In the genomic region with DNA sequence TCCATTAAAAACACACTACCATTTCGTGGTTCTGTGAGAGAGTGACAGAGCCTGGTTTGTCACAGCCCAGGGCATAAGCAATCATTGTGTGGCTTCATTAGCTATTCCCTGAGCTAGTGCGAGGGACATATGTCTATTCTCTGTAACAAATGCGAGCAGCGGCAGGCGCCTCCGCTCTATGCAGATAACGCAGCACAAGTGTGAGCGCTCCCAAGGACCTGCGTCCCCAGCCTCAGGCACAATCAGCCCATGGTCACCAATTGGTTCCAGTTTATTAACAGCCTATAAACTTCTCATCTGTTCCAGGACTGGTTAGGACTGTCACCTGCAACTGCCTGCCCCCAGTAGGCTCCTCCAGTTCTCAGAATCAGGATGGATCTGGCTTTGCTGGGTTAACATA, we compare ENCODE assay signal across 27 mouse cellular contexts. TPM values are rescaled to one million over a fixed set of nuclear protein-coding genes. Genes with fewer than 3 reads are reported as not detected.
A peak's percentile ranks its signal among the peaks of the same experiment; 100 is the strongest.
DNase-seq lines count a peak whose midpoint lies in the region; ATAC-seq and TF ChIP-seq lines count a peak whose summit lies in the region.
"Had no signal": no experiment of that assay in that cellular context is flagged by ENCODE, and none has a peak within 500 bp of the region (broad histone marks: within the 10 kb centered on the region; RNA-seq: fewer than 3 reads in every experiment).

No protein-coding gene starts in this region.

- WGBS in midbrain, embryonic 12.5 days: 29% methylated on average over 9 of the region's 9 CpGs
- 11% methylated on average over 9 of the region's 9 CpGs for WGBS in midbrain, embryonic 16.5 days
- 25% methylated on average over 9 of the region's 9 CpGs for WGBS in forebrain, embryonic 14.5 days
- 20% methylated on average over 9 of the region's 9 CpGs for WGBS in hindbrain, postnatal 0 days

- no peak overlapping the region for H3K9ac ChIP-seq in midbrain, embryonic 12.5 days (replicated peaks)
- no peak overlapping the region for H3K9ac ChIP-seq in midbrain, embryonic 16.5 days (ENCODE audit: low read depth, low read length)
- H3K9ac ChIP-seq in forebrain, embryonic 14.5 days (ENCODE audit: low read length): no peak overlapping the region
- no peak overlapping the region for H3K9ac ChIP-seq in hindbrain, postnatal 0 days (replicated peaks; ENCODE audit: low read length)
- H3K9ac ChIP-seq: kidney, embryonic 15.5 days; limb, embryonic 13.5 days; liver, embryonic 13.5 days; lung, embryonic 14.5 days; stomach, embryonic 15.5 days had no signal

- DNase-seq in embryo, embryonic 10.5 days (ENCODE audit: low spot score): peak; percentile 29
- DNase-seq in embryo, embryonic 10 days (ENCODE audit: low spot score): no peak
- peak; percentile 53 for DNase-seq in forebrain, embryonic 14.5 days (ENCODE audit: low spot score)
- DNase-seq in hindbrain, postnatal 0 days (ENCODE audit: low spot score): peak; percentile 48
- no peak for DNase-seq in gastrocnemius, adult 8-10 months (ENCODE audit: low spot score in 2 of 2)
- DNase-seq in right cerebral cortex, adult 2 months (ENCODE audit: low spot score in 2 of 2): no peak
- DNase-seq: adrenal gland, postnatal 10 days; cerebellum, adult 11-12 months; cerebellum, postnatal 25 days; gastrocnemius, postnatal 25 days; heart, adult 2 months; liver, embryonic 13.5 days; lung, embryonic 14.5 days; lung, postnatal 36 days; thymus, adult 18-20 months had no signal

- no peak overlapping the region for H3K4me3 ChIP-seq in midbrain, embryonic 12.5 days
- no peak overlapping the region for H3K4me3 ChIP-seq in midbrain, embryonic 16.5 days (ENCODE audit: low read depth, low read length)
- H3K4me3 ChIP-seq in forebrain, embryonic 14.5 days (ENCODE audit: low read depth, low read length): no peak overlapping the region
- no peak overlapping the region for H3K4me3 ChIP-seq in hindbrain, postnatal 0 days (ENCODE audit: low read length)
- H3K4me3 ChIP-seq: erythroblast, embryonic 14.5 days; heart, adult 2 months; kidney, embryonic 15.5 days; limb, embryonic 13.5 days; liver, embryonic 13.5 days; stomach, embryonic 15.5 days had no signal

- H3K27me3 ChIP-seq in midbrain, embryonic 12.5 days: peaks cover 51% of the 10 kb centered on the region
- H3K27me3 ChIP-seq in midbrain, embryonic 16.5 days (ENCODE audit: control insufficient read depth, insufficient read depth, low read depth, low read length): peaks cover 11% of the 10 kb centered on the region
- H3K27me3 ChIP-seq in forebrain, embryonic 14.5 days (replicated peaks; ENCODE audit: control insufficient read depth, insufficient read depth, low read length): peaks cover 12% of the 10 kb centered on the region; the same call in 1 of the 2 replicates
- H3K27me3 ChIP-seq in hindbrain, postnatal 0 days (ENCODE audit: insufficient read depth, low read length): peaks cover 27% of the 10 kb centered on the region

- no peak overlapping the region; the same call in 1 of the 2 replicates for H3K27ac ChIP-seq in midbrain, embryonic 12.5 days (replicated peaks)
- H3K27ac ChIP-seq in midbrain, embryonic 16.5 days (ENCODE audit: low read length): no peak overlapping the region
- H3K27ac ChIP-seq in forebrain, embryonic 14.5 days (ENCODE audit: low read depth, low read length): no peak overlapping the region
- no peak overlapping the region for H3K27ac ChIP-seq in hindbrain, postnatal 0 days
- H3K27ac ChIP-seq: heart, adult 2 months; kidney, embryonic 15.5 days; limb, embryonic 13.5 days; liver, embryonic 13.5 days; stomach, embryonic 15.5 days had no signal

- no peak for TF ChIP-seq CTCF in hindbrain, postnatal 0 days (IDR thresholded peaks at IDR 0.05; ENCODE audit: low read depth)

- H3K36me3 ChIP-seq in midbrain, embryonic 12.5 days: no peaks in the 10 kb centered on the region
- H3K36me3 ChIP-seq in midbrain, embryonic 16.5 days (ENCODE audit: control insufficient read depth, insufficient read depth, low read length): no peaks in the 10 kb centered on the region
- no peaks in the 10 kb centered on the region for H3K36me3 ChIP-seq in forebrain, embryonic 14.5 days (ENCODE audit: control insufficient read depth, insufficient read depth, low read length)
- no peaks in the 10 kb centered on the region for H3K36me3 ChIP-seq in hindbrain, postnatal 0 days (ENCODE audit: insufficient read depth, low read length)
- H3K36me3 ChIP-seq: kidney, embryonic 15.5 days; limb, embryonic 13.5 days; liver, embryonic 13.5 days; stomach, embryonic 15.5 days had no signal

- H3K4me2 ChIP-seq in midbrain, embryonic 12.5 days (replicated peaks): no peak overlapping the region
- H3K4me2 ChIP-seq in midbrain, embryonic 16.5 days (ENCODE audit: low read length): no peak overlapping the region
- no peak overlapping the region for H3K4me2 ChIP-seq in forebrain, embryonic 14.5 days (ENCODE audit: low read length)
- no peak overlapping the region for H3K4me2 ChIP-seq in hindbrain, postnatal 0 days (ENCODE audit: low read depth, low read length)
- H3K4me2 ChIP-seq: kidney, embryonic 15.5 days; limb, embryonic 13.5 days; liver, embryonic 13.5 days; lung, embryonic 14.5 days; stomach, embryonic 15.5 days had no signal

- H3K4me1 ChIP-seq in midbrain, embryonic 12.5 days: peaks cover 5% of the 10 kb centered on the region
- no peaks in the 10 kb centered on the region for H3K4me1 ChIP-seq in midbrain, embryonic 16.5 days (ENCODE audit: control insufficient read depth, insufficient read depth, low read length)
- peaks cover 2% of the 10 kb centered on the region; the same call in 1 of the 2 replicates for H3K4me1 ChIP-seq in forebrain, embryonic 14.5 days (ENCODE audit: control insufficient read depth, insufficient read depth, low read length)
- H3K4me1 ChIP-seq in hindbrain, postnatal 0 days (ENCODE audit: insufficient read depth, low read length): no peaks in the 10 kb centered on the region
- H3K4me1 ChIP-seq: kidney, embryonic 15.5 days; limb, embryonic 13.5 days; liver, embryonic 13.5 days; stomach, embryonic 15.5 days had no signal

- H3K9me3 ChIP-seq in midbrain, embryonic 12.5 days: no peaks in the 10 kb centered on the region
- no peaks in the 10 kb centered on the region for H3K9me3 ChIP-seq in midbrain, embryonic 16.5 days (replicated peaks; ENCODE audit: control insufficient read depth, low read length, poor library complexity, severe bottlenecking)
- no peaks in the 10 kb centered on the region for H3K9me3 ChIP-seq in forebrain, embryonic 14.5 days (replicated peaks; ENCODE audit: control insufficient read depth, low read length)
- H3K9me3 ChIP-seq in hindbrain, postnatal 0 days (ENCODE audit: low read length): no peaks in the 10 kb centered on the region
- H3K9me3 ChIP-seq: kidney, embryonic 15.5 days; limb, embryonic 13.5 days; liver, embryonic 13.5 days; stomach, embryonic 15.5 days had no signal

- ATAC-seq in midbrain, embryonic 12.5 days (ENCODE audit: low FRiP score, low read depth): peak; percentile 94
- no peak for ATAC-seq in midbrain, embryonic 16.5 days
- ATAC-seq in forebrain, embryonic 14.5 days: peak; percentile 48; the same call in 1 of the 2 replicates
- peak; percentile 59; the same call in 1 of the 2 replicates for ATAC-seq in hindbrain, postnatal 0 days
- ATAC-seq: CD4-positive, CD25-positive, alpha-beta regulatory T cell, adult 4 months; intestine, embryonic 16.5 days; Patski had no signal

RNA-seq across cellular contexts. Expression of gene Olig2, which starts 21.0 kb away (rescaled TPM):
- polyA plus RNA-seq in midbrain, embryonic 12.5 days (2016; fragmentation: Nextera tagmentation; extraction: Ambion mirVana): 5.9 and 11.3 TPM in 2 replicates
- 8.5 and 9.9 TPM in 2 replicates for polyA plus RNA-seq in midbrain, embryonic 16.5 days (2015; fragmentation: Nextera tagmentation; extraction: Ambion mirVana)
- polyA plus RNA-seq in forebrain, embryonic 14.5 days (2014; fragmentation: Nextera tagmentation; extraction: Ambion mirVana): 5.2 and 6.3 TPM in 2 replicates
- 58.7 and 66.3 TPM in 2 replicates for total RNA-seq in hindbrain, postnatal 0 days (2014; rRNA removed)
- polyA plus RNA-seq in hindbrain, postnatal 0 days (2015; fragmentation: Nextera tagmentation; extraction: Ambion mirVana): 16.0 and 17.3 TPM in 2 replicates
- not detected for total RNA-seq in gastrocnemius, adult 8-10 months (2022)
- total RNA-seq: adrenal gland, postnatal 10 days; gastrocnemius, postnatal 25 days; heart, adult 2 months; hematopoietic stem cell, adult 5-6 weeks had no signal
- polyA plus RNA-seq: CD4-positive, CD25-positive, alpha-beta regulatory T cell, adult 4 months; erythroblast, embryonic 14.5 days; heart, adult 2 months; heart, embryonic 14.5 days; intestine, embryonic 16.5 days; kidney, embryonic 15.5 days; large intestine, adult 2 months; limb, embryonic 13.5 days; liver, embryonic 13.5 days; lung, embryonic 14.5 days; Patski; stomach, embryonic 15.5 days had no signal

RNA-seq across cellular contexts. Expression of gene Olig1, which starts 23.3 kb away (rescaled TPM):
- 2.4 and 5.1 TPM in 2 replicates for polyA plus RNA-seq in midbrain, embryonic 12.5 days (2016; fragmentation: Nextera tagmentation; extraction: Ambion mirVana)
- 94.2 and 131 TPM in 2 replicates for polyA plus RNA-seq in midbrain, embryonic 16.5 days (2015; fragmentation: Nextera tagmentation; extraction: Ambion mirVana)
- polyA plus RNA-seq in forebrain, embryonic 14.5 days (2014; fragmentation: Nextera tagmentation; extraction: Ambion mirVana): 18.0 and 31.1 TPM in 2 replicates
- 240 and 249 TPM in 2 replicates for total RNA-seq in hindbrain, postnatal 0 days (2014; rRNA removed)
- 199 and 227 TPM in 2 replicates for polyA plus RNA-seq in hindbrain, postnatal 0 days (2015; fragmentation: Nextera tagmentation; extraction: Ambion mirVana)
- not detected for total RNA-seq in gastrocnemius, adult 8-10 months (2022)
- total RNA-seq: gastrocnemius, postnatal 25 days; heart, adult 2 months; hematopoietic stem cell, adult 5-6 weeks had no signal
- polyA plus RNA-seq: CD4-positive, CD25-positive, alpha-beta regulatory T cell, adult 4 months; erythroblast, embryonic 14.5 days; heart, embryonic 14.5 days; intestine, embryonic 16.5 days; Patski had no signal

Comparison
In these comparisons a context has a peak if more than half of its experiments do, and no peak if none do; other contexts are left out.
1. DNase-seq: peak in embryo, embryonic 10.5 days (single experiment), forebrain, embryonic 14.5 days (single experiment) and hindbrain, postnatal 0 days (single experiment); none in embryo, embryonic 10 days (single experiment), gastrocnemius, adult 8-10 months (0 of 2) and right cerebral cortex, adult 2 months (0 of 2).